Mouse (Mus musculus): Measurements from ENCODE around the gene Slc9a9. TPM values are rescaled to one million over a fixed set of nuclear protein-coding genes. Genes with fewer than 3 reads are reported as not detected.

Gene Slc9a9
- total RNA-seq, 2 experiments from 2014 or later = 2.2 to 3.2 TPM

GRCm38 (mm10) chr9:95078626-95079025, 408.9 kb downstream of the Slc9a9 start:
- no peak for DNase-seq

GRCm38 (mm10) chr9:95079951-95080350, 410.2 kb downstream of the Slc9a9 start:
- DNase-seq = no peak

- no peak for DNase-seq
Observed at GRCm38 (mm10) chr9:95086109-95086821, 416.6 kb downstream of the Slc9a9 start.

DNA sequence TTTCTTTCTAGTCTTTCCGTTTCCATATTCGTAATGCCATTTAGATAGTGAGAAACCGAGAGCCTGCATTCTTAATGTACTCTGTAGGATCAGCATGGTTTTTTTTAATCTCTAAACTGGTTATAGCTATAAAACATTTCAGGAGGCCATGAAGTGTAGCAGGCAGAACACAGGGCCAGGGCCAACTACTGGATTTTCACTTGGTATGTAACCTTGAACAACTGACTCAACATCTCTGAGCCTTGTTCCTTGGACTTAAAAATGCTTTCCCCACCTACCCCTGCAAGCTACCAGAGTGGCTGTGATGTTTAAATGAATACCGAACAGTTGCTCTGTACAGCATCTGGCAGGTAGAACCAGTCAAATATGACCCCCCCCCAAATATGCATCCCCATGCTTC, 418.5 kb downstream of the Slc9a9 start:
- peak; percentile 25 to 32 for DNase-seq

- DNase-seq = peak; percentile 51 to 63
Observed at GRCm38 (mm10) chr9:95089050-95089449, 419.3 kb downstream of the Slc9a9 start.

DNA sequence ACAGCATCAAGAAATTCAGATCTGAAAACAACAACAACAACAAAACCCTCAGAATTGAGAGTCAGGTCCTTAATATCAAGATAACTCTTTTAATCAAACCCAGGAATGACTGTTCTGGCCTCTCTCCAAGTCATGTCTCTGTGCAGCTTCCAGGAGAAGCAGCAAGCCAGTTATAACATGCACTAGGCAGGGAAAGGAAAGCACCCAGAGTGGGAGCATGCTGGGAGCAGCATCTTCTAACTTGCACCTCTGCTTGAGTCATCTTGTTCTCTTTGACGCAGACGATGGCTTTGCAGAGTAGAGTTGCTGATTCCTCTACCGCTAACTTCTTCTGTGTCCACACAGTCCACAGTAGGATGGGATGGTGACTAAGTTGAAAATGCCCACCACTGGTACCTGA, 426.8 kb downstream of the Slc9a9 start:
- DNase-seq = peak; percentile 6 to 36

DNA sequence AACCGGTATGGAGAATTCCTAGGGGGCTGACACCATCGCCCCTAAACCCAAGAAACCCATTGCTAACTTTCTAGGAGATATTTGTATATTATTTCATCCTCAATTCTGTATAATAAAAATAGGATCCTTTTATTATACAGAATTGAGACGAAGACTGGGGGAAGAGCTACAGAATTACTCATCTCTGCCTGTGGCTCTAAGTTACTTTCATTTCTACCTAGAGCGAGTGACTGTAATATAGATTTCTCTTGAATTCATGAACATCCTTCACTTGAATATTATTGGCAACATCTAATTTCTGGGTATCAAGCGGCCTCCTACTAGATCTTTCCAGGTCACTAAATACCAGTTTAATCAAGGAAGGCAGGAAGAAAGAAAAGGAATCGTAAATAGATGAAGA, 436.1 kb downstream of the Slc9a9 start:
- no peak for DNase-seq

DNA sequence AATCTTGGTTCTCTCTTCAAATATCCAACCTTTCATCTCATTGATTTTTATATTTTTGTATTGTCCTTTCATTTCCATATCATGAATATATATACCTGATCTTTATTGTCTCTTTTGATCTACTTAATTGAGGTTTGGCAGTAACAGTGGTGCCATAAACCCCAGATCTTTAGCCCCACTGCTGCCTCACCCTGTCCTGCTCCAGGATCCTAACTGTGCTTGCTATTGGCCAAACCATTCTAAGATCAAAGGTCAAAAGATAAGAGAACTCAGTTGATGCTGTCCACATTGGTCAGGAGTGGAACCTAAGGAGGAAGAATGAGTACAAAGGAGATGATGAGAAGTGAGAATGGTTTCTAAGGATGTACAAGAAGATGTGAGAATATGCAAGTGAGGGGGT, 440.1 kb downstream of the Slc9a9 start:
- no peak for DNase-seq

DNA sequence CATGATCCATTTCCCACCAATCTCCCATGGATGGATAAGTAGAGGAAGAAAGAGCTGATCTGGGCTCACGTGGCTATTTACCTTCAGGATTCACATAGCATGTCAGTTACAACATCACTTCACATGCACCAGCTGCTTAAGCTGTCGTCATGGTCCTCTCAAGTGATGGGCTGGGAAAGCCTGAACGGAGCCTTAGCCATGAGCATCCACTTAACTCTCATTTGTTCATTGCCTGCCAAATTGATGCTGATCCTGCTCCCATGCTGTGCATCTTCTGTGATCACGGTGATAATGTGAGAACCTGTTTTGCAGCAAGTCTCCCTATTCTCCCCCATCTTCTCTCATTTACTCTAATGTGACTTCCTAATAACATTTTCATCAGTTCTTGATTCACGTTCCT, 441.1 kb downstream of the Slc9a9 start:
- DNase-seq = no peak

DNA sequence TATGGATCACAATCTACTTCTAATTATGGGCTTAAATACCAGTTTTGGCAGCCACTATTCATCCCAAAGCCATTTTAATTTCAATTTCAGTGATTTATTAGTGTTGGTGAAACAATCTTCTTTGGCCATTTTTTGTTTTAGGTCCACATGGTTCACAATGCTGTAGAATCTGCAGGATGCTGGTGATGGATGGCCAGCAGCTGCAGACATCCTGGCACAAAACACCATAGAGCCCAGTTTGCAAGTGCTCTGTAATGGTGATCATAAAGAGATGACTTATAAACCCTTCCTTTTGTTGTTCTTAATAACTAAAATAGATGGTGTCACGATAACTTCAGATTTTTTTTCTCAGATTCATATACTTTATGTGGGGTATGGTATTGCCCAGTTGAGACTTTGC, 442.0 kb downstream of the Slc9a9 start:
- no peak for DNase-seq

GRCm38 (mm10) chr9:95113157-95114135, 443.7 kb downstream of the Slc9a9 start:
- DNase-seq = no peak

- peak; percentile 16 to 29 for DNase-seq
Observed at GRCm38 (mm10) chr9:95120062-95120461, 450.4 kb downstream of the Slc9a9 start.

GRCm38 (mm10) chr9:95121151-95121835, 451.6 kb downstream of the Slc9a9 start:
- no peak for DNase-seq

DNA sequence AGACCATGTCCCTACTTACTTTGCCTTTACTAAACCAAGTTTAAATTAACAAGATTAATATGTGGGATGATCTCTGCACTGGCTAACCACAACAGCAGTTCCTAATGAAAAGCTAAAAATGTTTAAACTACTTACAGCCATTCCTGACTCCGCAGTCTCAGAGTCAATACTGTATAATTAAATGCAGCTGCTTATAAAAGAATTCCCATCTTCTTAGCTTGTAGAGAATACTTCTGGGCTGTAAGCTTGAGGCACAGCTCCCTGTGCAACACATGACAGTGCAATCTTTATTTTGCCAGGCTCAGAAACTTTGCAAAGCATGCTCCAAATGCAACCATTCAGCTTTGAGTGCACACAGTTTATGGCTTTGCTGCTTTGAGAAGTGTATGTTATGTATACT, 456.0 kb downstream of the Slc9a9 start:
- no peak for DNase-seq

DNA sequence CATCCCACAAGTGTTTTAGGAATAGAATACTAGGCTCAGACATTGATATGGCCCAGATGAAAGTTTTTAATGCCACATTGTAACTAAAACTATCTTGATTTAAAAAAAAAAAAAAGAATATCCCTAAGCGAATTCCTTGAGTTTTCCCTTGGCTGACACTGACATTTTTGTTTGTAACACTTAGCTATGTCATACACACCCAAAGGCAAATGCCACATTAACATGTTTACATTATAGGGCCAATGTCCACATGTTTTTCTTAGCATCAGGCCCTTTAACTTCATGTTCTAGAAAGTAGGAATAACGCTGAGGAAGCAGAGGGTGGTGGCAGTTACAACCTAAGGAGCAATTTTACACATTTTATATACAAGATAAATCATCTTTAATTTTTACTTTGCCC, 458.1 kb downstream of the Slc9a9 start:
- no peak for DNase-seq

GRCm38 (mm10) chr9:95149206-95149729, 479.6 kb downstream of the Slc9a9 start:
- peak in 1 of 2 experiments; percentile 31 for DNase-seq

DNA sequence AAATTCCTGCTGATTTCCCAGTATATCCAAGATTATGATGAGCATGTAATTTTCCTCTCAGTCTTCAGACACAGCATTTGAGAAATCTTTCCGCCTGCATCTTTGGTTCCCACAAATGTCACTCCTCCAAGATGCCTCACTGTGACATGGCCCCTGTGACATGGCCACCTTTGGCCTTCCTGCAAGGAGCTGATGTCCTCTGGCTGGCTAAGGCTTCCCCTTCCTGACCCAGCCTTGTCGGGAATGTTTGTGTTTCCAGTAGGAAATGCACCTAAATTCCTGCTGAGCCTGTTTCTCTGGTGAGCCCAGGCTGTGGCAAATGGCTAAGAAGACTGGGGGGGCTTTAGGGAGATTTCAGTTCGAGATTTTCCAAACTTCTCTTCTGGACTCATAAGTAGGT, 480.4 kb downstream of the Slc9a9 start:
- DNase-seq = peak; percentile 39 to 52

- DNase-seq = no peak
Observed at GRCm38 (mm10) chr9:95150597-95150996, 480.9 kb downstream of the Slc9a9 start.

DNA sequence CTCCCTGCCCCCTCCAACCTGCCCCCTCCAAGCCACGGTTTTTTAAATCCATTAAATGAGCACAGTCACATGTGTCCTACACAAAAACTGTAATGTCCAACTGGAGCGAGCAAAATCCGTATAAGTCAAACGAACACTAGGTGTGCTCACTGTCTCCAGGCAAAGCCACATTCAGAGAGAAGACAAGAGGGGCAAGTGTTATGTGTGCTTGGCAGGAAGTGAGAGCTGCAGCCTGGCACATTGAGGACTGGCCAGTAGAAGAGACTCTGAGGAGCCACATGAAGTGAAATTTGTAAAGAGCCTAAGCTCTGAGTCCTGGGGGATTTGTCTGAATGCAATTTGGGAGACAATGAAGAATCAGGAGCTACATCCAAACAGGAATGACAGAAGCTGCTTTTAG, 481.3 kb downstream of the Slc9a9 start:
- no peak for DNase-seq

- no peak for DNase-seq
Observed at GRCm38 (mm10) chr9:95151746-95152145, 482.0 kb downstream of the Slc9a9 start.

DNA sequence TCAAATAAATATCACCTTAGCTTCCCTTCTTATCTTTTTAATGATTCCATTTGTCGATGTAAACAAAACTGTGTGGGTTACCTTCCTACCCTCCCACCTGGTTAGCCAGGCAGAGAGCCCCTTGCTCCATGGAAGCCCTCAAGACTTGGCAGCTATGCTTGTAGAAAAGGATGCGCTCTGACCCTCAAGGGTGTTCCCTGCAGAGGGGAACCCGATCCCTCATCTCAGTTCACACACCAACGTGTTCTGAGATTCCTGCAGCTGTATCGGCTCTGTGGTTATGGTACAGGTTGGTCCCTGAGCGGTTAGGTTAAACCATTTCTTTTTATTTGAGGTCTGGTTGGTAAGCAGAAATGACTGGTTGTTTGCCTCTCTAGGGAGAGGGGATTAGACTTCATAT, 484.3 kb downstream of the Slc9a9 start:
- no peak for DNase-seq

- DNase-seq = no peak
Observed at GRCm38 (mm10) chr9:95157948-95158347, 488.2 kb downstream of the Slc9a9 start.
